Mouse (Mus musculus) hindbrain, embryonic 15.5 days (tissue): Measurements from ENCODE around the gene Hnf1a. TPM values are rescaled to one million over a fixed set of nuclear protein-coding genes. Genes with fewer than 3 reads are reported as not detected.

ENCODE experiments used
- ATAC-seq: fragments of 200-750 bp; cut with Nextera tagmentation; 2 replicates; pipeline ENCODE4 v1.8.0; 2017; ENCODE audit warnings: low read depth, moderate number of reproducible peaks, moderate TSS enrichment; ENCODE audit not compliant: low FRiP score
- H3K27ac ChIP-seq: fragments of 300-500 bp; sonication (generic); replicated peaks from 2 replicates; pipeline ENCODE4 v1.5.1; 2015; ENCODE audit warnings: mild to moderate bottlenecking, inconsistent platforms
- H3K27me3 ChIP-seq: fragments of 300-500 bp; sonication (generic); 2 replicates; pipeline ENCODE4 v1.6.1; 2015; ENCODE audit warnings: control low read depth, inconsistent platforms
- H3K36me3 ChIP-seq: fragments of 300-500 bp; sonication (generic); 2 replicates; pipeline ENCODE4 v1.6.1; 2015; ENCODE audit warnings: control low read depth, inconsistent platforms
- H3K4me1 ChIP-seq: fragments of 300-500 bp; sonication (generic); replicated peaks from 2 replicates; pipeline ENCODE4 v1.6.1; 2015; ENCODE audit warnings: control low read depth, inconsistent platforms
- H3K4me2 ChIP-seq: fragments of 300-500 bp; sonication (generic); 2 replicates; pipeline ENCODE4 v1.6.1; 2015; ENCODE audit warnings: moderate library complexity, mild to moderate bottlenecking, inconsistent platforms
- H3K4me3 ChIP-seq: fragments of 300-500 bp; sonication (generic); 2 replicates; pipeline ENCODE4 v1.5.1; 2015; ENCODE audit warnings: mild to moderate bottlenecking, inconsistent platforms
- H3K9ac ChIP-seq: fragments of 300-500 bp; sonication (generic); 2 replicates; pipeline ENCODE4 v1.6.1; 2015; ENCODE audit warnings: inconsistent platforms
- H3K9me3 ChIP-seq: fragments of 300-500 bp; sonication (generic); 2 replicates; pipeline ENCODE4 v1.6.1; 2016; ENCODE audit warnings: control low read depth, inconsistent platforms
- WGBS: fragments of 180-500 bp; shearing (Covaris S2); methylation state at CpG from one replicate; pipeline ENCODE4 v1.1.7; 2015; 5-methylcytosine and 5-hydroxymethylcytosine counted together
- polyA plus RNA-seq: library from polyadenylated mRNA; unstranded; fragments of >200 nt; fragmentation: Nextera tagmentation; extraction: Ambion mirVana; gene quantifications from 2 replicates; pipeline ENCODE4 v1.2.1, GENCODE M21; 2015

Gene Hnf1a
- polyA plus RNA-seq, 1 experiment from 2014 or later, result 0.10 TPM

GRCm38 (mm10) chr5:114978473-114978872, 7.6 kb upstream of the Hnf1a start:
- Histone ChIP-seq H3K4me3 (no peak overlapping the region), H3K27ac (no peak overlapping the region), H3K4me1 (peaks cover 19% of the 10 kb centered on the region), H3K9ac (no peak overlapping the region), H3K4me2 (0 out of 2 replicates have a peak overlapping the region, but pooled peaks have one; percentile 67), H3K36me3 (no peaks in the 10 kb centered on the region), H3K27me3 (no peaks in the 10 kb centered on the region), H3K9me3 (no peaks in the 10 kb centered on the region)
- 59% methylated on average over 11 of the region's 11 CpGs for whole genome bisulfite sequencing
- no peak for ATAC-seq

DNA sequence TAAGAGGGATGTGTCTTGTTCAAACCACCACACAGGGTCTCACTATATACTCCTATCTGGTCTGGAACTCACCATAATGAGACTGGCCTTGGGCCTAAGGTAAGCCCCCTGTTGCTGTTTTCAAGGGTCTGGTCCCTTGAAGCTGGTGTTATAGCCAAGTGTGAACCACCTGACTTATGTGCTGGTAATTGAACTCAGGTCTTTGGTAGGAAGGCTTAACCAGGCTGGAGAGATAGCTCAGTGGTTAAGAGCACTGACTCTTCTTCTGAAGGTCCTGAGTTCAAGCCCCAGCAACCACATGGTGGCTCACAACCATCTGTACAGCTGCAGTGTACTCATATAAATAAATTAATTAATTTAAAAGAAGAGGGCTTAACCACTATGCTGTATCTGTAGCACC, 6.0 kb upstream of the Hnf1a start:
- H3K9me3 ChIP-seq, result no peaks in the 10 kb centered on the region
- no peaks in the 10 kb centered on the region for H3K36me3 ChIP-seq
- no peak overlapping the region for H3K4me2 ChIP-seq
- ATAC-seq, result no peak
- peaks cover 19% of the 10 kb centered on the region for H3K4me1 ChIP-seq
- H3K4me3 ChIP-seq, result no peak overlapping the region
- H3K27me3 ChIP-seq, result no peaks in the 10 kb centered on the region
- H3K27ac ChIP-seq, result no peak overlapping the region
- H3K9ac ChIP-seq, result no peak overlapping the region

DNA sequence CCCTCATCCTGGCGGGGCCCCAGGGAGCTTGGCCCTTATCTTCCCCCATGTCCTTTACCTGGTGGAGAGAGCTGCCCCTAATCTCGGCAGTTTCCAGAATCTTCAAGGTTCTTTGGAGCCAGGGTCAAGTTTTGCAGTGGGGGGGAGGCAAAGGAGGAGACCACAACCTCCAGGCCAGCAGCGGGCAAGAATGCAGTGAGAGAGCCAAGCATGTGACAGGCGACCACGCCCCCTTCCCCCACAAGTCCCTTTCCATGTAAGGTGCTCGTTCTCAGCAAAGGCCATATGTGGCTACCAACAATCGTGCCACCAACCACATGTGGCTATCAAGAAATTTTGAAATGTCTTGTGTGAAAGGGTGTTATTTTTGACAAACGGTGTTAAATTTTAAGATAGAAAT, 2.2 kb upstream of the Hnf1a start:
- no peak overlapping the region for H3K9ac ChIP-seq
- WGBS, result 83% methylated on average over 8 of the region's 8 CpGs

GRCm38 (mm10) chr5:114972201-114972600, 1.3 kb upstream of the Hnf1a start:
- H3K9ac ChIP-seq, result no peak overlapping the region
- no peaks in the 10 kb centered on the region for H3K4me1 ChIP-seq
- no peak overlapping the region for H3K4me3 ChIP-seq
- 0 out of 2 replicates have a peak, but pooled peaks cover 3% of the 10 kb centered on the region for H3K27me3 ChIP-seq
- H3K36me3 ChIP-seq, result no peaks in the 10 kb centered on the region
- no peak for ATAC-seq
- no peak overlapping the region for H3K27ac ChIP-seq
- no peaks in the 10 kb centered on the region for H3K9me3 ChIP-seq
- no peak overlapping the region for H3K4me2 ChIP-seq
- 83% methylated on average over 9 of the region's 9 CpGs for WGBS

More for the DNA sequence above, 2.2 kb upstream of the Hnf1a start:
- no peak overlapping the region for H3K4me2 ChIP-seq
- no peaks in the 10 kb centered on the region for H3K36me3 ChIP-seq
- no peaks in the 10 kb centered on the region for H3K9me3 ChIP-seq
- ATAC-seq, result no peak
- H3K4me1 ChIP-seq, result no peaks in the 10 kb centered on the region
- H3K27ac ChIP-seq, result no peak overlapping the region
- H3K27me3 ChIP-seq, result 0 out of 2 replicates have a peak, but pooled peaks cover 2% of the 10 kb centered on the region
- H3K4me3 ChIP-seq, result no peak overlapping the region

GRCm38 (mm10) chr5:114969609-114970215, 1.2 kb downstream of the Hnf1a start:
- 43% methylated on average over 13 of the region's 13 CpGs for WGBS

DNA sequence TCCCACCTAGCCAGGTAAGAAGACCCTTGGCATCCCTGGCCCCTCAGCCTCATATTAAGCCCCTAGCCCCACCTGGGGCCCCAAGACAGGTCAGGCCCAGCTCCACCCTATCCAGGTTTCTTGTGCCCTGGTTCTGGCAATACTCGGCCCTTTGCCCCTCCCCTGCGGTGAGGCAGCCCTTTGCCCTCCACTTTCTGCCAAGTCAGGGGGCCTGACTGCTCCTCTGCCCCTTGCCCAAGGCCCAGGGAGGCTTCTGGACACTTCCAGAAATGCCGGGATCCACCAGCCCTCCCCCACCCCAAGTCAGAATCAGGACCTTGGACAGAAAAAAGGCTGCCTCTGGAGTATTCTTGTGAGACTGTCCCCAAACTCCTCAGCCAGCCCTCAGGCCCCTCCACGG, 1.8 kb downstream of the Hnf1a start:
- WGBS, result 11% methylated on average over 4 of the region's 4 CpGs
- H3K9ac ChIP-seq, result no peak overlapping the region
- H3K4me3 ChIP-seq, result no peak overlapping the region
- H3K9me3 ChIP-seq, result no peaks in the 10 kb centered on the region
- no peaks in the 10 kb centered on the region for H3K4me1 ChIP-seq
- H3K27me3 ChIP-seq, result 0 out of 2 replicates have a peak, but pooled peaks cover 3% of the 10 kb centered on the region
- H3K36me3 ChIP-seq, result no peaks in the 10 kb centered on the region
- no peak overlapping the region for H3K4me2 ChIP-seq
- ATAC-seq, result no peak
- no peak overlapping the region for H3K27ac ChIP-seq

More at GRCm38 (mm10) chr5:114969609-114970215, 1.2 kb downstream of the Hnf1a start:
- no peak overlapping the region for H3K27ac ChIP-seq
- no peak overlapping the region for H3K9ac ChIP-seq
- no peak for ATAC-seq
- H3K4me1 ChIP-seq, result no peaks in the 10 kb centered on the region
- H3K4me2 ChIP-seq, result no peak overlapping the region
- no peak overlapping the region for H3K4me3 ChIP-seq
- no peaks in the 10 kb centered on the region for H3K36me3 ChIP-seq
- H3K27me3 ChIP-seq, result 0 out of 2 replicates have a peak, but pooled peaks cover 3% of the 10 kb centered on the region
- H3K9me3 ChIP-seq, result no peaks in the 10 kb centered on the region

- Histone ChIP-seq H3K27me3 (0 out of 2 replicates have a peak, but pooled peaks cover 3% of the 10 kb centered on the region), H3K27ac (no peak overlapping the region), H3K4me2 (no peak overlapping the region), H3K4me1 (no peaks in the 10 kb centered on the region), H3K4me3 (no peak overlapping the region), H3K36me3 (no peaks in the 10 kb centered on the region), H3K9ac (no peak overlapping the region), H3K9me3 (no peaks in the 10 kb centered on the region)
- 12% methylated on average over 7 of the region's 7 CpGs for WGBS
- no peak for ATAC-seq
These were observed 2.2 kb downstream of the Hnf1a start for GRCm38 (mm10) chr5:114968651-114969050.

DNA sequence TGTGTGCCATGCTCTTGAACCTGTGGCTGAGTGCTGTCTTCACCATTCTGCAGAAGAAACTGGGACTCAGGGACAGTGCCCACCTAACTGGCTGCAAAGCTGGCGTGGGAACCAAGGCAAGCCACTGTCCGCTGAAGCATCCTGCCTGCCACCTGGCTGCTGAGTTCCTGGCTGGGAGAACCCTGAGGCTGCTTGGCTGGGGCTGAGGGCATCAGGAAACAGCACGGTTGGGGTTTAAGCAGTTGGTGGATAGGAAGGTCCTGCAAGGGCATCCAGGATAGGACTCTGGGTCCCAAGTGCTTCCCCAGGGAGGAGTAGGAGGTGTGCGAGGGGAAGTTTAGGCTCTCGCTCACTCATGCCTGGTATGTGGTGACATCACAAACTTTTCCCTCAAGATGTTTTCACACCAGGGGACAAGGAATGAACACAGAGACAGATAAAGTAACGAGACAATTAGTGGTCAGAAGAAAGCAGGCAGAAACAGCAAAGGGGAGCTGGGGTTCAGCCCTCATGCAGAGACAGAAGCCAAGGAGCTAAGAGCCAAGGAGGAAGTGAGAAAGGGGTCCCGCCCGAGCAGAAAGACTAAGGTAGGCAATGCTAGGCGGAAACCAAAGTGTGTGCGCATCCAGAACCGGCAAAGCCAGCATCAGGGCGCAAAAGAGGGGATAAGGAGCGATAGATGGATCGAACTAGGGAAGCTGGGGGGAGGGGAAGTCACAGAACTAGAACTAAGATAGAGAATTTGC, 3.2 kb downstream of the Hnf1a start:
- 32% methylated on average over 14 of the region's 14 CpGs for WGBS
- Histone ChIP-seq H3K9me3 (no peaks in the 10 kb centered on the region), H3K4me2 (no peak overlapping the region), H3K4me1 (no peaks in the 10 kb centered on the region), H3K27ac (no peak overlapping the region), H3K36me3 (no peaks in the 10 kb centered on the region), H3K27me3 (0 out of 2 replicates have a peak, but pooled peaks cover 3% of the 10 kb centered on the region), H3K9ac (no peak overlapping the region), H3K4me3 (no peak overlapping the region)
- no peak for ATAC-seq

DNA sequence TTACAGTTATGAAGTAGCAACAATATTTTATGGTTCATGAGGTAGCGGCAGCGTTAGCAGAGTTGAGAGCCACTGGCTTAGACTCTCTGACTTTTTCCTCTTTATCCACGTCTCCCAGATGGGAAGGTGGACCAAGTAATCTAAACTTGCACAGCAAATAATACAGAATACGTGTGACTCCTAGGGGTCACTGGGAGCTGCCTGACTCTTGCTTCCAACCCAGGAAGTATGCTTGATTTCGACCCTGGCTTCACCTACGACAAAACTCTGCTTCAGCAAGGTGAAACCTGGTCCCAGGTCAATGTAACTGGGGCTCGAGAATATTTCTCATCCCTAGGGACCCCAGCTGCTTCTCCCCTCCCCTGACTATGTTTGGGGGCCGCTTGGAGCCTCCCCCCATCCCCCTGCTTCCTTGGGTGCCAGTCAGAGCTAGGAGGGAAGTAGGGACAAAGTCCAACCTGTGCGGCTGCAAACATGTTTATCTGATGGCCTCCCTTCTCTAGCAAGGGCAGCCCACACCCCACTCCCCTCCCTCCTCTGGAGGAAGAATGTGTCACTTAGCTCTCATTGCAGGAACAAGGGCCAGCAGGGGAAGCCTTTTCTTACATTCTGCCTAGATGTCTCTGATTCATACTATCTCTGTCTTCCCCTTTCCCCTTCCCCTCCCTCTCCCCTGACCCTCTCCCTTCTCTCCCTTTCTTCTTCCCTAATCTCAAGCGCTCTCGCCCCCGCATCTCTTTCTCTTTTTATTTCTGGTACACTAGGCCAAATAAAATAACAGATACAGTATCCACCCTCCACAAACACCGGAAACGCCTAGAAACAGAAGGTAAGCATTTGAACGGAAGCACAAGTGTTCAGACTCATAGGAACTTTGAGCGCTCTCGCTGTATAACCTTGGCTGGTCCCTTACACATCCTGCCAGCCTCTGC, 5.7 kb downstream of the Hnf1a start:
- no peaks in the 10 kb centered on the region for H3K9me3 ChIP-seq
- H3K4me3 ChIP-seq, result no peak overlapping the region
- no peaks in the 10 kb centered on the region for H3K36me3 ChIP-seq
- 73% methylated on average over 17 of the region's 17 CpGs for WGBS
- 0 out of 2 replicates have a peak, but pooled peaks cover 4% of the 10 kb centered on the region for H3K4me1 ChIP-seq
- ATAC-seq, result no peak
- H3K27ac ChIP-seq, result no peak overlapping the region
- H3K9ac ChIP-seq, result no peak overlapping the region
- 0 out of 2 replicates have a peak, but pooled peaks cover 3% of the 10 kb centered on the region for H3K27me3 ChIP-seq
- H3K4me2 ChIP-seq, result no peak overlapping the region

GRCm38 (mm10) chr5:114964315-114964966, 6.5 kb downstream of the Hnf1a start:
- Histone ChIP-seq H3K9ac (no peak overlapping the region), H3K4me3 (no peak overlapping the region), H3K27me3 (0 out of 2 replicates have a peak, but pooled peaks cover 3% of the 10 kb centered on the region), H3K4me1 (0 out of 2 replicates have a peak, but pooled peaks cover 4% of the 10 kb centered on the region), H3K27ac (no peak overlapping the region), H3K4me2 (no peak overlapping the region), H3K9me3 (no peaks in the 10 kb centered on the region), H3K36me3 (no peaks in the 10 kb centered on the region)
- no peak for ATAC-seq
- WGBS, result 72% methylated on average over 7 of the region's 7 CpGs

- Histone ChIP-seq H3K36me3 (no peaks in the 10 kb centered on the region), H3K4me2 (no peak overlapping the region), H3K4me3 (no peak overlapping the region), H3K9ac (no peak overlapping the region), H3K27ac (no peak overlapping the region), H3K27me3 (no peaks in the 10 kb centered on the region), H3K9me3 (no peaks in the 10 kb centered on the region), H3K4me1 (0 out of 2 replicates have a peak, but pooled peaks cover 4% of the 10 kb centered on the region)
- no peak for ATAC-seq
- WGBS, result 35% methylated on average over 4 of the region's 4 CpGs
These were observed 9.1 kb downstream of the Hnf1a start for GRCm38 (mm10) chr5:114961590-114962360.
